20 mouse cellular contexts compared by ENCODE assay signal in the genomic region with DNA sequence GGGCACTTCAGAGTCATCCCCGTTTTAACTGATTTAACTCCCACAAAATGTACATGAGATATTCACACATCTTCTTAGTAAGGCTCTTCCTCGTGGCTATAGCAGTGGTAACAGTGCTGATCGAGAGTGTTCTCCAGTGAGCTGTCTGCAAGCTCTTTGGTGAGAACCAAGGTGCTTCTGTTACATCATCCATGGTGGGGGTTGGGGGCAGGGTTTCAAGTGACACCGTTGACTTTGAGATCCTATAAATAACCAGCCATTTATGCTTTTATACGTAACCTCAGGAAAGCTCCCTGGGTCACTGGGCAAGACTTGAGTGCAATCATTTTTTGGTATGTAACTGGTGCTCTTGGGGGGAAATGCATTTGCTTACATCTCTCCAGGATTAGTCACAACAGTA.
"Had no signal": no experiment of that assay in that cellular context is flagged by ENCODE, and none has a peak within 500 bp of the region (broad histone marks: within the 10 kb centered on the region; RNA-seq: fewer than 3 reads in every experiment).

No protein-coding gene starts in this region.

- ATAC-seq: midbrain, embryonic 16.5 days had no signal

- H3K4me3 ChIP-seq: midbrain, embryonic 10.5 days; midbrain, embryonic 12.5 days; myocyte; neural tube, embryonic 13.5 days; neural tube, embryonic 15.5 days; stomach, embryonic 15.5 days had no signal

- H3K9me3 ChIP-seq: midbrain, embryonic 10.5 days; midbrain, embryonic 12.5 days; neural tube, embryonic 15.5 days; stomach, embryonic 15.5 days had no signal

- H3K27ac ChIP-seq: midbrain, embryonic 10.5 days; midbrain, embryonic 12.5 days; neural tube, embryonic 13.5 days; neural tube, embryonic 15.5 days; stomach, embryonic 15.5 days; stomach, postnatal 0 days had no signal

- H3K27me3 ChIP-seq: midbrain, embryonic 12.5 days; neural tube, embryonic 13.5 days; neural tube, embryonic 15.5 days; stomach, embryonic 15.5 days had no signal

- H3K4me2 ChIP-seq: lung, embryonic 14.5 days; midbrain, embryonic 12.5 days; neural tube, embryonic 13.5 days; neural tube, embryonic 15.5 days; stomach, embryonic 15.5 days had no signal

- DNase-seq: lung, adult 18-20 months; lung, embryonic 14.5 days; lung, postnatal 10 days; lung, postnatal 4 days; midbrain, embryonic 14.5 days; retina, postnatal 1 day; right cerebral cortex, adult 18-20 months; right cerebral cortex, postnatal 25 days; right cerebral cortex, postnatal 4 days; thymus, adult 2 months; thymus, postnatal 25 days; thymus, postnatal 4 days had no signal

- H3K4me1 ChIP-seq: midbrain, embryonic 10.5 days; midbrain, embryonic 12.5 days; neural tube, embryonic 15.5 days had no signal

- H3K36me3 ChIP-seq: midbrain, embryonic 10.5 days; midbrain, embryonic 12.5 days; neural tube, embryonic 13.5 days; neural tube, embryonic 15.5 days; stomach, embryonic 15.5 days had no signal

- H3K9ac ChIP-seq: lung, embryonic 14.5 days; midbrain, embryonic 12.5 days; neural tube, embryonic 13.5 days; neural tube, embryonic 15.5 days; stomach, embryonic 15.5 days had no signal
